Mouse (Mus musculus) midbrain, embryonic 16.5 days (tissue): ENCODE measurements around the gene Gimap7. TPM values are rescaled to one million over a fixed set of nuclear protein-coding genes. Genes with fewer than 3 reads are reported as not detected.
"Not testable (repeated sequence)": the region's sequence is repeated elsewhere in the genome, so short reads cannot be mapped to it uniquely, and the experiment has no call there.

Source experiments
- ATAC-seq: fragments of 200-750 bp; cut with Nextera tagmentation; 2 replicates; pipeline ENCODE4 v1.8.0; 2017; ENCODE audit warnings: moderate TSS enrichment
- H3K27ac ChIP-seq: fragments of 300-500 bp; sonication (generic); 2 replicates; pipeline ENCODE4 v1.5.1; 2014; ENCODE audit warnings: mild to moderate bottlenecking, low read length, mixed read lengths
- H3K27me3 ChIP-seq: fragments of 300-500 bp; sonication (generic); 2 replicates; pipeline ENCODE4 v1.6.1; 2014; ENCODE audit warnings: low read depth, low read length, mixed read lengths; ENCODE audit not compliant: control insufficient read depth, insufficient read depth
- H3K36me3 ChIP-seq: fragments of 300-500 bp; sonication (generic); 2 replicates; pipeline ENCODE4 v1.6.1; 2014; ENCODE audit warnings: mild to moderate bottlenecking, low read length, moderate library complexity, mixed read lengths; ENCODE audit not compliant: control insufficient read depth, insufficient read depth
- H3K4me1 ChIP-seq: fragments of 300-500 bp; sonication (generic); 2 replicates; pipeline ENCODE4 v1.6.1; 2014; ENCODE audit warnings: mild to moderate bottlenecking, low read length, mixed read lengths; ENCODE audit not compliant: control insufficient read depth, insufficient read depth
- H3K4me2 ChIP-seq: fragments of 300-500 bp; sonication (generic); 2 replicates; pipeline ENCODE4 v1.6.1; 2014; ENCODE audit warnings: mild to moderate bottlenecking, low read length, mixed read lengths
- H3K4me3 ChIP-seq: fragments of 300-500 bp; sonication (generic); 2 replicates; pipeline ENCODE4 v1.5.1; 2014; ENCODE audit warnings: low read depth, mild to moderate bottlenecking, low read length, moderate library complexity, mixed read lengths
- H3K9ac ChIP-seq: fragments of 300-500 bp; sonication (generic); 2 replicates; pipeline ENCODE4 v1.6.1; 2014; ENCODE audit warnings: low read depth, low read length, mixed read lengths
- H3K9me3 ChIP-seq: fragments of 300-500 bp; sonication (generic); replicated peaks from 2 replicates; pipeline ENCODE4 v1.6.1; 2014; ENCODE audit warnings: mild to moderate bottlenecking, low read length, mixed read lengths; ENCODE audit not compliant: control insufficient read depth, poor library complexity, severe bottlenecking
- WGBS: fragments of 180-500 bp; shearing (Covaris S2); extraction: QIAGEN DNeasy Blood & Tissue Kit; methylation state at CpG from one replicate; pipeline ENCODE4 v1.1.7; 2014; 5-methylcytosine and 5-hydroxymethylcytosine counted together
- polyA plus RNA-seq: library from polyadenylated mRNA; unstranded; fragments of >200 nt; fragmentation: Nextera tagmentation; extraction: Ambion mirVana; gene quantifications from 2 replicates; pipeline ENCODE4 v1.2.1, GENCODE M21; 2015

Gimap7 gene
- polyA plus RNA-seq, 1 experiment from 2014 or later, result not detected

DNA sequence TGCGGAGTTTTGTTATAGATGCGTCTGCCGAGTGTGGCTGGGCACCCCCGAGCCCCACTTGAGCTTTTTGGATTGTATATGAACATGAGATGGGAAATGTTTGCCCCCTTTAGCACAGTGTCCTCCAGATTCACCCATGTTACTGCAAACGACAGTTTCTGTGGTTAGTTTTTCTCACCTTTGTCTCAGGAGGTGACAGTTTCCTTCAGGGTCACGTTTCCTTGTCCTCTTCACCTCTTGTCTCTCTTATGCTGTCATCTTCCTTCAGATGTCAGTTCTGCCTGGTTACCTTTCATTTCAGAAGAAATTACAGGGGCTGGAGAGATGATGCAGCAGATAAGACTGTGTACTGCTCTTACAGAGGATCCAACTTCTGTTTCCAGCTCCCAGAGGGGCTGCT is 38.7 kb upstream of the Gimap7 start:
- H3K4me3 ChIP-seq, result no peak overlapping the region
- no peaks in the 10 kb centered on the region for H3K9me3 ChIP-seq
- no peaks in the 10 kb centered on the region for H3K36me3 ChIP-seq
- WGBS, result 88% methylated on average over 6 of the region's 6 CpGs
- peaks cover 5% of the 10 kb centered on the region for H3K4me1 ChIP-seq
- no peak overlapping the region for H3K4me2 ChIP-seq
- ATAC-seq, result no peak
- no peaks in the 10 kb centered on the region for H3K27me3 ChIP-seq
- no peak overlapping the region for H3K27ac ChIP-seq
- no peak overlapping the region for H3K9ac ChIP-seq

GRCm38 (mm10) chr6:48680421-48680820 is 38.0 kb upstream of the Gimap7 start:
- H3K36me3 ChIP-seq, result no peaks in the 10 kb centered on the region

DNA sequence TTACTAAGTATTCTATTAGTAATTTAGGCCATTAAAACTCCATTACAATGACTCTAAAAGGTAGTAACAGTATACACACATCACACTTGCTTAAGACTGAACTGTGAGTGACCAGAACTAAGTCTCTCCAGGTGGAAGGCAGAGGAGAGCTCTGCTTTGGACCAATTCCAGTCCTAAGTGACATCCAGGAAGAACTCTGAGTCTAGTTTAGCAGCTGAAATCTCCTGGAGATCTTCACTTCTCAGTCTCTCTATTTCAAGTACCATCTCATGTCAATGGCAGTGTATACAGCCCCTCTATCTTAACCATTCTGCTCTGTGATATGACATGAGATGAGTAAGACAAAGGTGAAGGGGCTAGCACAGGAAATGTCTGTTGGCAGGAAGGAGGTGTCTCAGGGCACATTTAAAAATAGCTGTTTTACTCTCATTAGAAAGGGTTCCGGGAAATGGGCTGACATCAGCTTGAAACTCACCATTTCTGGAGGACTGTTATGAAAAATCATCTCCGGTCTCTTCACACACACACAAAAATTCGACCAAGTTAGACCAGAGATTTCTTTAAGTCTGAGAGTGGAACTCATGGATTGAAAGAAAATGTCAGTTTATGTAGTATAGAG is 36.8 kb upstream of the Gimap7 start:
- Histone ChIP-seq H3K27ac (no peak overlapping the region), H3K36me3 (no peaks in the 10 kb centered on the region), H3K9ac (no peak overlapping the region), H3K4me3 (no peak overlapping the region), H3K27me3 (no peaks in the 10 kb centered on the region), H3K9me3 (no peaks in the 10 kb centered on the region), H3K4me1 (no peaks in the 10 kb centered on the region), H3K4me2 (no peak overlapping the region)
- ATAC-seq, result no peak
- 80% methylated on average over 3 of the region's 3 CpGs for WGBS

More at GRCm38 (mm10) chr6:48680421-48680820, 38.0 kb upstream of the Gimap7 start:
- 83% methylated on average over 5 of the region's 5 CpGs for WGBS
- ATAC-seq, result no peak
- H3K27me3 ChIP-seq, result no peaks in the 10 kb centered on the region
- H3K4me3 ChIP-seq, result no peak overlapping the region
- no peak overlapping the region for H3K27ac ChIP-seq
- H3K9me3 ChIP-seq, result no peaks in the 10 kb centered on the region
- peaks cover 5% of the 10 kb centered on the region for H3K4me1 ChIP-seq
- H3K9ac ChIP-seq, result no peak overlapping the region
- no peak overlapping the region for H3K4me2 ChIP-seq

- H3K4me3 ChIP-seq, result no peak overlapping the region
- WGBS, result 72% methylated on average over 4 of the region's 4 CpGs
- no peaks in the 10 kb centered on the region for H3K4me1 ChIP-seq
- H3K27ac ChIP-seq, result no peak overlapping the region
- H3K36me3 ChIP-seq, result no peaks in the 10 kb centered on the region
- H3K27me3 ChIP-seq, result no peaks in the 10 kb centered on the region
- no peak overlapping the region for H3K4me2 ChIP-seq
- ATAC-seq, result no peak
- H3K9ac ChIP-seq, result no peak overlapping the region
- no peaks in the 10 kb centered on the region for H3K9me3 ChIP-seq
Measured at GRCm38 (mm10) chr6:48682271-48682670, 36.1 kb upstream of the Gimap7 start.

GRCm38 (mm10) chr6:48683263-48683821 is 35.1 kb upstream of the Gimap7 start:
- H3K36me3 ChIP-seq, H3K9me3 ChIP-seq, H3K4me2 ChIP-seq, H3K4me3 ChIP-seq, H3K4me1 ChIP-seq, ATAC-seq, H3K9ac ChIP-seq, H3K27ac ChIP-seq, H3K27me3 ChIP-seq: not testable (repeated sequence)
- 95% methylated on average over 3 of the region's 4 CpGs for WGBS

DNA sequence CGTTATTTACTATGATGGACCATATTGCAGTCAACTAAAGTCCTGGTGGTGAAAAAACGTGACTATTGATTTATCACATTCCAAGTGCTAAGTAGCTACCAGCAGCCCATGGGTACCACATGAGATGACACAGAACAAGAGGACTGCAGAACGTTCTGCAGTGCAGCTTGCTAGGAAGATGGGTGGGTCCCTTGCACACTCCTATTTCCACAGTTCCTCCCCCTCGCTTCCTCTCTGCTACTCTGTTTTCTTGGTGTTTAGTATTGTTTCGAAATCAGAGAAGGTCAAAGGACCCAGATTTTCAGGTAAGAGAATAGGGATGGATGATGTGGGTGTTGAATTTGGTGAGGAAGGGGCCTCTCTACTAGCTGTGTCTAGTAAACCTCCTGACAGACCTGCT is 34.1 kb upstream of the Gimap7 start, which contains the start of gene Gimap4:
Gimap4 (plus strand) TSS at position 231 of the 400 bp plus-strand sequence.
- Histone ChIP-seq H3K27me3 (no peaks in the 10 kb centered on the region), H3K4me1 (no peaks in the 10 kb centered on the region), H3K4me3 (no peak within 1 kb of the TSS), H3K9me3 (no peaks in the 10 kb centered on the region), H3K36me3 (no peaks in the 10 kb centered on the region), H3K4me2 (no peak within 1 kb of the TSS), H3K9ac (no peak within 1 kb of the TSS), H3K27ac (no peak within 1 kb of the TSS)
- WGBS, result 75% methylated on average over 5 of the region's 5 CpGs
- ATAC-seq, result no peak

DNA sequence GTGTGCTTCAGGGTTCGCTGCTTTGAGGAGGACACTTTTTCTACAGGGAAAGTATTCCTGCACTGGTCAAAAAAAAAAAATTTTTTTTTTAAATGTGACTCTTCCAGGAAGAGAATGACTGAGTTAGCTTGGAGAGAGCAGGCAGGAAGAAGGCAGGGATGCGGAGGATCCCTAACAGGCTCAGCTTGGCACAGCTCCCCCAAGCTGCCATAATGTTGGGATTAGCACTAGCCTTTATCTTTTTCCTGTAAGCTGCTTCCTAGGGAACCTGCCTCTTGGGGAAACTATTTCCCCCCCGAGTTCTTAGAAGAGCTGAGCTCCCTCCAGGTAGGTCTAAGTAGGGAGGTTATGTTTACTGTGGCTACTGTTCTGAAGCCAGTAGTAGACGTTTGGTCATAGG is 33.6 kb upstream of the Gimap7 start:
- no peak overlapping the region for H3K27ac ChIP-seq
- ATAC-seq, result no peak
- WGBS, result 50% methylated on average over 4 of the region's 4 CpGs
- no peaks in the 10 kb centered on the region for H3K36me3 ChIP-seq
- H3K9ac ChIP-seq, result no peak overlapping the region
- no peaks in the 10 kb centered on the region for H3K27me3 ChIP-seq
- H3K9me3 ChIP-seq, result no peaks in the 10 kb centered on the region
- H3K4me3 ChIP-seq, result no peak overlapping the region
- no peak overlapping the region for H3K4me2 ChIP-seq
- no peaks in the 10 kb centered on the region for H3K4me1 ChIP-seq

- Histone ChIP-seq H3K9ac (no peak overlapping the region), H3K4me2 (no peak overlapping the region), H3K27me3 (no peaks in the 10 kb centered on the region), H3K4me3 (no peak overlapping the region), H3K4me1 (no peaks in the 10 kb centered on the region), H3K27ac (no peak overlapping the region), H3K36me3 (no peaks in the 10 kb centered on the region), H3K9me3 (no peaks in the 10 kb centered on the region)
- 71% methylated on average over 2 of the region's 2 CpGs for WGBS
- no peak for ATAC-seq
Measured at GRCm38 (mm10) chr6:48685251-48685650, 33.2 kb upstream of the Gimap7 start.

DNA sequence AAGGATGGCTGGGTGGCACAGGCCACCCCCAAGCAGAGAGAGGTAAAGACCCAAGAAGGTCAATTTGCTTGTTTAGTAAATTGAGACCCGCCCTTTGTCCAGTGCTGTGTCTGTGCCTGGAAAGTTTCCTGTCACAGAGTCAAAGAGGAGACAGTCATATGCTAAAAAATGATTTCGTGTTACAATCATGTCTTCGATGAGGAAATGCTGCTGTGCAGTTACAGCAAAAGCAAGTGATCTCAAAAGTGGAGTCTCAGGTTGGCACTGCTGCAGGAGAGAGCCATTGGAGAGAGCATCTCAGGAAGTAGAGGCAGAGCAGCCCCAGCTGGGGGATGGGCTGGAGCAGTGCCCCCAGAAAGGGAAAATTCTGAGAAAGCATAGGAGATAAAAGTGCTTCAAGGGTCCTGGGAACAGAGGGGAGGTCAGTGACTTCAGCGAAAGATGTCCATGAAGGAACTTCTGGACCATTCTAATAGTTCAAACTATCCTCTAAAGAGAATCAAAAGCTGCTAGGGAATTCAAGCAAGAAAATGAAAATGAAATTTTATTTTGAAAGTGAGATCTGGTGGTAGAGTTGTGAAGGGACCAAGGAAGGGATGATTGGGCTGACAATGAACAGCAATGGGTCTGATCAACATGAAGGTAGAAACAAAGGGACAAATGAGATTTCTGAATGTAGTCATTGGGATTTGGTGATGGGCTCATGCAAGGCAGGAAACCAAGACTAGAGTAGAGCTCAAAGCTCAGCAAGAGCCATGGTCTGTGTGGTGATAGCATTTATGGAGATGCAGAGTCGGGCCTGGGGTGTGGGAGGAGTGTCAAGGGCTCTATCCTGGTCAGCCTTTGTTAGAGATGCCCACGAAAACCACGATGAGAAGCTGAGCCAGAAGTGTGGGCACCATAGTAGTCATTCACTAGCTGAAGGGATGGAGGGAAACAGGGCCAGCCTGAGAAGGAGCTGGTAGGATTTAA is 32.4 kb upstream of the Gimap7 start:
- ATAC-seq, result no peak
- no peaks in the 10 kb centered on the region for H3K4me1 ChIP-seq
- 81% methylated on average over 7 of the region's 7 CpGs for WGBS
- H3K9ac ChIP-seq, result no peak overlapping the region
- H3K27ac ChIP-seq, result no peak overlapping the region
- H3K9me3 ChIP-seq, result no peaks in the 10 kb centered on the region
- H3K4me2 ChIP-seq, result no peak overlapping the region
- H3K4me3 ChIP-seq, result no peak overlapping the region
- no peaks in the 10 kb centered on the region for H3K27me3 ChIP-seq
- no peaks in the 10 kb centered on the region for H3K36me3 ChIP-seq
